Mouse (Mus musculus): ENCODE data around the gene Src.
A peak's percentile ranks its signal among the peaks of the same experiment; 100 is the strongest.
"Not testable (repeated sequence)": the region's sequence is repeated elsewhere in the genome, so short reads cannot be mapped to it uniquely, and the experiment has no call there.

The Src gene

GRCm38 (mm10) chr2:157418206-157418605 lies at the start of gene Src:
TSS of gene Src (plus strand) at chr2:157418444.
- DNase-seq (ENCODE audit: low spot score in 2 of 2), result no peak

GRCm38 (mm10) chr2:157371696-157372095 lies 46.5 kb upstream of the Src start:
- DNase-seq (ENCODE audit: low spot score in 2 of 2), result no peak

- peak in 1 of 2 experiments; percentile 50 for DNase-seq (ENCODE audit: low spot score in 2 of 2)
Measured at GRCm38 (mm10) chr2:157373681-157374080, 44.6 kb upstream of the Src start.

- DNase-seq (ENCODE audit: low spot score in 2 of 2), result no peak
Measured at GRCm38 (mm10) chr2:157375051-157375450, 43.2 kb upstream of the Src start.

GRCm38 (mm10) chr2:157375794-157376757 lies 42.2 kb upstream of the Src start:
- DNase-seq (ENCODE audit: low spot score in 2 of 2), result no peak

- DNase-seq (ENCODE audit: low spot score in 2 of 2), result no peak
Measured at GRCm38 (mm10) chr2:157376995-157377394, 41.2 kb upstream of the Src start.

GRCm38 (mm10) chr2:157384836-157385235 lies 33.4 kb upstream of the Src start:
- no peak for DNase-seq (ENCODE audit: low spot score in 2 of 2)

- DNase-seq (ENCODE audit: low spot score in 2 of 2), result not testable (repeated sequence)
Measured at GRCm38 (mm10) chr2:157388901-157389590, 29.2 kb upstream of the Src start.

- DNase-seq (ENCODE audit: low spot score in 2 of 2), result no peak
Measured at GRCm38 (mm10) chr2:157389591-157389921, 28.7 kb upstream of the Src start.

GRCm38 (mm10) chr2:157392331-157392730 lies 25.9 kb upstream of the Src start:
- DNase-seq (ENCODE audit: low spot score in 2 of 2), result no peak

- no peak for DNase-seq (ENCODE audit: low spot score in 2 of 2)
Measured at GRCm38 (mm10) chr2:157393549-157393948, 24.7 kb upstream of the Src start.

- no peak for DNase-seq (ENCODE audit: low spot score in 2 of 2)
Measured at GRCm38 (mm10) chr2:157394868-157395267, 23.4 kb upstream of the Src start.

- no peak for DNase-seq (ENCODE audit: low spot score in 2 of 2)
Measured at GRCm38 (mm10) chr2:157395371-157395770, 22.9 kb upstream of the Src start.

GRCm38 (mm10) chr2:157395960-157396359 lies 22.3 kb upstream of the Src start:
- DNase-seq (ENCODE audit: low spot score in 2 of 2), result no peak

- DNase-seq (ENCODE audit: low spot score in 2 of 2), result no peak
Measured at GRCm38 (mm10) chr2:157397376-157397775, 20.9 kb upstream of the Src start.

- DNase-seq (ENCODE audit: low spot score in 2 of 2), result no peak
Measured at GRCm38 (mm10) chr2:157398539-157398938, 19.7 kb upstream of the Src start.

GRCm38 (mm10) chr2:157399797-157400196 lies 18.4 kb upstream of the Src start:
- DNase-seq (ENCODE audit: low spot score in 2 of 2), result no peak

- no peak for DNase-seq (ENCODE audit: low spot score in 2 of 2)
Measured at GRCm38 (mm10) chr2:157400491-157400890, 17.8 kb upstream of the Src start.

GRCm38 (mm10) chr2:157401261-157401660 lies 17.0 kb upstream of the Src start:
- DNase-seq (ENCODE audit: low spot score in 2 of 2), result no peak

- no peak for DNase-seq (ENCODE audit: low spot score in 2 of 2)
Measured at GRCm38 (mm10) chr2:157407596-157407995, 10.6 kb upstream of the Src start.

GRCm38 (mm10) chr2:157409793-157410533 lies 8.3 kb upstream of the Src start:
- DNase-seq (ENCODE audit: low spot score in 2 of 2), result no peak

GRCm38 (mm10) chr2:157411151-157411693 lies 7.0 kb upstream of the Src start:
- DNase-seq (ENCODE audit: low spot score in 2 of 2), result no peak

Measured in urinary bladder, postnatal 4 days (tissue).